Mouse (Mus musculus) heart, postnatal 0 days (tissue): Measurements from ENCODE around the gene Myod1. TPM values are rescaled to one million over a fixed set of nuclear protein-coding genes. Genes with fewer than 3 reads are reported as not detected.

Experiments
- ATAC-seq: fragments of 200-750 bp; cut with Nextera tagmentation; 2 replicates; pipeline ENCODE4 v1.8.0; 2017; ENCODE audit warnings: low read depth, moderate number of reproducible peaks, moderate library complexity; ENCODE audit not compliant: insufficient read depth
- DNase-seq: peaks from one replicate; pipeline ENCODE4 v3.0.0-alpha.2; 2016; ENCODE audit warnings: low spot score
- H3K27ac ChIP-seq: fragments of 300-500 bp; sonication (generic); 2 replicates; pipeline ENCODE4 v1.5.1; 2014; ENCODE audit warnings: low read depth, mild to moderate bottlenecking
- H3K27me3 ChIP-seq: fragments of 300-500 bp; sonication (generic); 2 replicates; pipeline ENCODE4 v1.6.1; 2014; ENCODE audit warnings: low read length, mixed read lengths; ENCODE audit not compliant: control insufficient read depth, insufficient read depth
- H3K36me3 ChIP-seq: fragments of 300-500 bp; sonication (generic); replicated peaks from 2 replicates; pipeline ENCODE4 v1.6.1; 2014; ENCODE audit warnings: low read length, mixed read lengths; ENCODE audit not compliant: control insufficient read depth, insufficient read depth
- H3K4me1 ChIP-seq: fragments of 300-500 bp; sonication (generic); 2 replicates; pipeline ENCODE4 v1.6.1; 2014; ENCODE audit warnings: antibody characterized with exemption; ENCODE audit not compliant: control insufficient read depth, insufficient read depth
- H3K4me2 ChIP-seq: fragments of 300-500 bp; sonication (generic); 2 replicates; pipeline ENCODE4 v1.6.1; 2014; ENCODE audit warnings: low read depth, mild to moderate bottlenecking, low read length, moderate library complexity
- H3K4me3 ChIP-seq: fragments of 300-500 bp; sonication (generic); 2 replicates; pipeline ENCODE4 v1.5.1; 2014; ENCODE audit warnings: low read depth, low read length
- H3K9ac ChIP-seq: fragments of 300-500 bp; sonication (generic); replicated peaks from 2 replicates; pipeline ENCODE4 v1.6.1; 2014; ENCODE audit warnings: low read depth, low read length, mixed read lengths
- H3K9me3 ChIP-seq: fragments of 300-500 bp; sonication (generic); replicated peaks from 2 replicates; pipeline ENCODE4 v1.6.1; 2016; ENCODE audit warnings: low read length; ENCODE audit not compliant: control insufficient read depth
- CTCF ChIP-seq: IDR thresholded peaks from 2 replicates; pipeline ENCODE4 v1.5.1; 2016; ENCODE audit warnings: antibody characterized with exemption, control low read depth, low read depth
- EP300 ChIP-seq: IDR thresholded peaks from 2 replicates; pipeline ENCODE4 v1.6.1; 2016; ENCODE audit warnings: antibody characterized with exemption, low read depth
- WGBS: fragments of 180-500 bp; shearing (Covaris S2); extraction: QIAGEN DNeasy Blood & Tissue Kit; methylation state at CpG from one replicate; pipeline ENCODE4 v1.1.7; 2014; 5-methylcytosine and 5-hydroxymethylcytosine counted together
- polyA plus RNA-seq: library from polyadenylated mRNA; unstranded; fragments of >200 nt; fragmentation: Nextera tagmentation; extraction: Ambion mirVana; gene quantifications from 2 replicates; pipeline ENCODE4 v1.2.1, GENCODE M21; 2015
- total RNA-seq: library from RNA; depleted of rRNA; stranded (reverse); fragments of >200 nt; gene quantifications from 2 replicates; pipeline ENCODE4 v1.2.3, GENCODE M21; 2014; ENCODE audit warnings: low replicate concordance

Myod1 gene
- total and polyA plus RNA-seq, 2 experiments from 2014 or later: not detected

GRCm38 (mm10) chr7:46400346-46400745 is 24.1 kb downstream of the Myod1 start:
- whole genome bisulfite sequencing: 40% methylated on average over 8 of the region's 8 CpGs
- ATAC-seq: no peak

GRCm38 (mm10) chr7:46401371-46402180 is 25.3 kb downstream of the Myod1 start:
- H3K4me1 ChIP-seq: no peaks in the 10 kb centered on the region
- peaks cover 34% of the 10 kb centered on the region for H3K27me3 ChIP-seq
- 69% methylated on average over 3 of the region's 3 CpGs for WGBS
- ATAC-seq (no peak), DNase-seq (no peak)
- H3K9ac ChIP-seq: no peak overlapping the region
- no peaks in the 10 kb centered on the region for H3K9me3 ChIP-seq
- no peaks in the 10 kb centered on the region for H3K36me3 ChIP-seq
- TF ChIP-seq EP300 (no peak), CTCF (no peak)
- no peak overlapping the region for H3K4me3 ChIP-seq
- H3K27ac ChIP-seq: no peak overlapping the region
- H3K4me2 ChIP-seq: no peak overlapping the region

More at GRCm38 (mm10) chr7:46400346-46400745, 24.1 kb downstream of the Myod1 start:
- Histone ChIP-seq H3K4me2 (no peak overlapping the region), H3K27ac (no peak overlapping the region), H3K9ac (no peak overlapping the region), H3K36me3 (no peaks in the 10 kb centered on the region), H3K4me3 (no peak overlapping the region), H3K27me3 (peaks cover 46% of the 10 kb centered on the region), H3K9me3 (no peaks in the 10 kb centered on the region), H3K4me1 (peaks cover 7% of the 10 kb centered on the region; the same call in 1 of the 2 replicates)
- no peak for DNase-seq
- TF ChIP-seq EP300 (no peak), CTCF (no peak)

- Histone ChIP-seq H3K27ac (no peak overlapping the region), H3K9ac (no peak overlapping the region), H3K4me1 (no peaks in the 10 kb centered on the region), H3K4me3 (no peak overlapping the region), H3K4me2 (no peak overlapping the region), H3K9me3 (no peaks in the 10 kb centered on the region), H3K36me3 (no peaks in the 10 kb centered on the region), H3K27me3 (peaks cover 11% of the 10 kb centered on the region)
- TF ChIP-seq EP300 (no peak), CTCF (no peak)
- ATAC-seq (no peak), DNase-seq (no peak)
- WGBS: 76% methylated on average over 15 of the region's 15 CpGs
These were observed 27.6 kb downstream of the Myod1 start for GRCm38 (mm10) chr7:46403616-46404485.

- no peak overlapping the region for H3K4me2 ChIP-seq
- WGBS: 72% methylated on average over 7 of the region's 7 CpGs
- no peaks in the 10 kb centered on the region for H3K9me3 ChIP-seq
- ATAC-seq: no peak
- TF ChIP-seq EP300: no peak
- H3K4me3 ChIP-seq: no peak overlapping the region
- no peaks in the 10 kb centered on the region for H3K36me3 ChIP-seq
- H3K27me3 ChIP-seq: 0 out of 2 replicates have a peak, but pooled peaks cover 2% of the 10 kb centered on the region
- H3K27ac ChIP-seq: no peak overlapping the region
- no peak overlapping the region for H3K9ac ChIP-seq
- DNase-seq: no peak
- no peaks in the 10 kb centered on the region for H3K4me1 ChIP-seq
These were observed 28.5 kb downstream of the Myod1 start for GRCm38 (mm10) chr7:46404756-46405155.

- H3K27ac ChIP-seq: no peak overlapping the region
- WGBS: 78% methylated on average over 9 of the region's 9 CpGs
- DNase-seq: no peak
These were observed 32.3 kb downstream of the Myod1 start for GRCm38 (mm10) chr7:46408606-46409005.

More at GRCm38 (mm10) chr7:46408606-46409005, 32.3 kb downstream of the Myod1 start:
- no peaks in the 10 kb centered on the region for H3K36me3 ChIP-seq
- no peak overlapping the region for H3K4me2 ChIP-seq
- no peak for ATAC-seq
- TF ChIP-seq EP300 (no peak), CTCF (no peak)
- H3K4me3 ChIP-seq: no peak overlapping the region
- no peaks in the 10 kb centered on the region for H3K4me1 ChIP-seq
- no peak overlapping the region for H3K9ac ChIP-seq
- no peaks in the 10 kb centered on the region for H3K27me3 ChIP-seq
- H3K9me3 ChIP-seq: no peaks in the 10 kb centered on the region
